Mouse (Mus musculus) right cerebral cortex, adult 2 months (tissue): ENCODE data around the gene Csrnp3.

ENCODE experiments used
- DNase-seq, 2 experiments: peaks; one replicate each; pipeline ENCODE4 v3.0.0; 2021 to 2022; ENCODE audit warnings: low spot score in 2 of 2

Gene Csrnp3

GRCm38 (mm10) chr2:66019235-66019634, 173.7 kb downstream of the Csrnp3 start:
- no peak for DNase-seq

DNA sequence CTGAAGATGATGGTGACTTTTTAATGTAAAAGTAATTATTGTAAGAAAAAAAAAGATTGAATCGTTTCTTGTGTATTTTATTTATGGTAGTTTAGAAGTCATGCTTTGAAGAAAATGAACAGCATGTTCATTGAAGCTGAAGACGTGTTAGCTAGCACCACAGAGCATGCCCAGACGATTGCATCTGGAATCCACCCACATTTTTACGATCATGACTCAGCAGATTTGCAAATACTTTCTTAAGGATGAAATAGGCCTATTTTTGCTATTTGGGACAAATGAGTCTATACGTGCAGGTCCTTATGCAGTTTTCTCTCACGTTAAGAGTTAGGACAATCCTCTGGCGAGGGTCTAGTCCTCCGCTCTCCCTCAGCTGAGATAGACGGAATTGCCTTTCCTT, 177.9 kb downstream of the Csrnp3 start:
- peak in 1 of 2 experiments; percentile 16 for DNase-seq

- no peak for DNase-seq
Observed at GRCm38 (mm10) chr2:66024837-66025236, 179.3 kb downstream of the Csrnp3 start.

DNA sequence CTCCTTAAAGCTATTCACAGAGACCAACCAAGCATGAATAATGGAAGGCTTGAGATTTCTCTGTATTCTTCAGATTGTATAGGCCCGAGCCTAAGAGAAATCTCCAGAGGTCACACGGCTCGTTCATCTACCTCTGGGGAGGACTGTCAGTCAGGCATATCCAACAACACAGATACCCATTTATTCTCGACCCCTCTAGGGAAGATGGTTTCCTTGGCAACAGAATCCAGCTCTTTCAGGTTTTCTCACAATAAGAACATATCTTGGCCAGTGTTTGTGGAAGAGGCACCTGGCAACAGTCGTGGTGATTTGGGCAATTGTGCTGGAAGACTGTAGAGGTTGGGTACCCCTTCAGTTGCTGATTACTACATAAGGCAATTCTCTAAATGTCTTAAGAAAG, 183.2 kb downstream of the Csrnp3 start:
- no peak for DNase-seq

- DNase-seq, result peak in 1 of 2 experiments; percentile 28
Observed at GRCm38 (mm10) chr2:66034907-66035679, 189.5 kb downstream of the Csrnp3 start.

DNA sequence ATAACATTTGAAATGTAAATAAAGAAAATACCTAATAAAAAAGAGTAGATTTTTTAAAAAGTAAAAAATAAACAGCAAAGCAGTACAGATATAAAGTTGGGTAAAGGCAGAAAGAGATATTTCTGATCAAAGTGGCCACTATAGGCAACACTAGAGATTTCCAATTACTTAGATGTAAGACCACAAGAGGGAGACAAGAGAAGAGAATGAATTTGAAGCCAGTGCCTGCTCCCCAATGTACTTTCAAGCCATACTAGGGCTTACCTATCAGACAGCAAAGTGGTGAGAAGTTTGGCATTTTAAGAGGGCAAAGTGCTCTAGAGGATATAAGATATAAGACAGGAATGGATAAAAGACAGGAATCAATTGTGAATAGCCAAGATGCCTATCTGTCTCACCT, 195.0 kb downstream of the Csrnp3 start:
- DNase-seq, result no peak

DNA sequence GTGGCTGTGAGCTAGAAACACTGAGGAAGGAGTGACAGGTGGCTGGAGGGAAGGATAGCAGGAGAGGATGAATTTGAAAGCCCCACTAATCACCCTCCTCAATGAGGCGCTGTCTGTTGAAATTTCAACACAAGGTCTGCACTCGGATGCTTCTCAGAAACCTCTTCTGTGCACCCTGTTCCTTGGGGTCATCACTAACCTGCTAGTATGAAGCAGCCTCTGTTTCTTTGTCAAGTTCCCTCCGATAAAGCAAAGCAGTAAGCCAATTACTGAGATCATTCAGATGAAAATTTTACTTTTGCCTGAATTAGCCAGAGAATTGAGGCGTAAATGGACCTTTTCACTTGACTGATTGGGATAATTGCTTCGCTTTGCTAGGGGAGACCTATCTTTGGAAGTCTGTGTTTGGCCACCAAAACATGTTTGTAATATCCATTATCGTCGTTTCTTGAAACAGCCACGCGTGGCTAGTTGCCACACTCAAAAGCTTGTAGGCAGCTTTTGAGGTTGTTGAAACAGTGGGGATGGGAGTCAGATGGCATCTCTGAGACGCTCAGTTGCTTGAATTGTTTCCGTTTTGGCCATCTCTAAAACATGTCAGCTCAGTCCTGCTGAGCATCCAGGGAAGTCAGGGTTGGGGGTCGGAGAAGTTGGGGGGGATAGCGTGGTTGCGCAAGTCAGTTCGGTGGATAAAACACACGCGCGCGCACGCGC, 195.8 kb downstream of the Csrnp3 start:
- DNase-seq, result peak in 1 of 2 experiments; percentile 25

- peak; percentile 59 to 63 for DNase-seq
Observed at GRCm38 (mm10) chr2:66041917-66042419, 196.4 kb downstream of the Csrnp3 start.

DNA sequence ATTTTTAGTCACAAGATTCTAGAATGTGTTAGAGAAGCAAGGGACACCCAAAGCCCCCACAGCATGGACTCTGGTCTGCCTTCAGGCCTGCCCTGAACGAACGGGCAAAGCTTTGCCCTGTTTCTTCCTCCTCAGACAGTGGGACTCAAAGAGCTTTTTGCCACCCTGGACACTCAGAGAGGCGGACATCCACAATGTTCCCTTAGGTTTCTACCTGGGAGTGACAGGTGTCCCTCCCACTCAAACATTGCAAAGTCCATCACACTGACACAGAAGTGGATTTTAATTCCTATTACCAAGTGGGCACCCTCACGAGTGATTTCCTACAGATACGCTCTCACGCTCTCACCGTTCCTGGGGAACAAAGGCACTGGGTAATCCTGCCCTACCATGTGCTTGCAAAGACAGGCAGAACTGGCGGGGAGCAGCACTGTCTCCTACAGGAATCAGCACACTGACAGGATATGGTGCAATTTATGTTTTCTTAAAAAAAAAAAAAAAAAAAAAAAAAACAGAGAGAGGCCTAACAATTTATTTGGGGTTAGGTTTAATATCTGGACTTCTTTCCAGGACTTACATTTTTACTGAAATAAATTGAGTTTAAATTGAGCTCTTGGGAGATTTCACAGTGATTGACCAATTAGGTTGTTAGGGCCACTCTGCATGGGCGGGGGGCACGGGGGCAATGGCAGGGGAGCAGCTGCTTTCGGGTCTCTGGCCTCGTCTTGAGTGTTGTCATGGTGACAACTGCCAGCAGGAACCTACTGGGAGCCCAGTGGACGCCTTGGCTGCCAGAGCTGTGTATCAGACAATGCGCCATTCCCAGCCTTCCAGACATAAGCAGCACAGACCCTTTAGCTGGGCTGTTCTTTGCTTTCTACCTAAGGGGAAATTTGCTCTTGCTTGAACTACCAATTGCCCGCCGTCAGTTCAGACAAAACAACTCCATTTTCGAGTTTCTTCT, 198.2 kb downstream of the Csrnp3 start:
- DNase-seq, result no peak

GRCm38 (mm10) chr2:66044405-66045089, 199.0 kb downstream of the Csrnp3 start:
- no peak for DNase-seq

DNA sequence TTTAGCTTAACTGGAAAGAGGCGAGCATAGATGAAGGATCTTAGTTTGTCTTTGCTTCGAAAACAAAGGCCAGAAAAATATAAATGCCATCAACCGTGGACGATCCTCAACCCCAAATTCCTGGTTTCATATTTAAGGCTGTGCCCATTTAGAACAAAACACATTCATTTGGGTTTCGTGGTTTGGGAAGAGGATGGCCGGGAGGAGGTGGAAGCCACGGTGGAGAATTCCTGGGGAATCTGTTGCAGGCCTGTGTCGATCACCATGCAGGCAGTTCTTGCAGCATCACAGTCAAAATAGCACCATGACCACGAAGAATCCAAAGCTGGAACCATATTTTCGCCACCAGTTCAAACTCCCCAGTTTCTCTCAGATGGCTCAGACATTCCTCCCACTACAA, 217.7 kb downstream of the Csrnp3 start:
- peak; percentile 11 to 13 for DNase-seq

DNA sequence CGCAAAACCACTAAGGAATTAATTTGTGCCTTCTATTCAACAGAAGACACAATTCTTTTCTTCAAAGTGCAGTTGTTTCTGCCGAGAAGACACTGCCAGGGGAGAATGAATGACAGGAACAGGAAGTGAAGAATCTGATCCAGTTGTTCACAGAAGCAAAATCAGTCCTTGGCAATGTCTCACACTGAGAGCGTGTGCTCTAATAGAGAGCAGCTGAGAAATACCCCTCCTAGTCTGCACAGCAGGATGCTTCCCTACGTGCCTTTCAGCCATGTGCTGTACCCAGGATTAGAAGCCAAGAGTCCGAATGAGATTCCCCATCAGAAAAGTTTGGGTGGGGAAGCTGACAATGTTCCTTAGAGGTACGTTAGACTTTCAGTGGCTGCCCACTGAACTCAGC, 223.9 kb downstream of the Csrnp3 start:
- DNase-seq, result no peak

- DNase-seq, result no peak
Observed at GRCm38 (mm10) chr2:66080731-66081130, 235.2 kb downstream of the Csrnp3 start.
